17 mouse cellular contexts compared by ENCODE assay signal in the genomic region with DNA sequence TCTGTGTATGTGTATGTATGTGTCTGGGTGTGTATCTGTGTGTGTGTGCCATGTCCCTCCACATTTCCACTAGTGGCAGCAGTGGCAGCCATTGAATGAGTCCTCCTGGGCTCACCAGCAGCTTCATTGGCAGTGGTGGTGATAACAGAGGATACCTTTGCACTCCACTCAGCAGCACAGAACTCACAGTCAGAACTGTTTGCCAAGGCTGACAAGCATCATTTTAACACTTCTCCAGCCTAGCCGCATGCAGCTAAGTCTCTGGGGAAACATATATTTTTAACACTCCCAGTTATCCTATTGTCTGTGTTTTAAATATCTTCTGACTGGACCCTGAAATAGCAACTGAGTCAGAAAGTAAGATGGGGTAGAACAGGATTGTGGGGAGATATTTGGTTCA. TPM values are rescaled to one million over a fixed set of nuclear protein-coding genes. Genes with fewer than 3 reads are reported as not detected.
A peak's percentile ranks its signal among the peaks of the same experiment; 100 is the strongest.
DNase-seq lines count a peak whose midpoint lies in the region; ATAC-seq and TF ChIP-seq lines count a peak whose summit lies in the region.
"Had no signal": no experiment of that assay in that cellular context is flagged by ENCODE, and none has a peak within 500 bp of the region (broad histone marks: within the 10 kb centered on the region; RNA-seq: fewer than 3 reads in every experiment).

No protein-coding gene starts in this region.

- no peak for TF ChIP-seq CTCF in hindbrain, postnatal 0 days (IDR thresholded peaks at IDR 0.05; ENCODE audit: low read depth)
- no peak for TF ChIP-seq CTCF in bone marrow macrophage, adult 2 months (IDR thresholded peaks at IDR 0.05; ENCODE audit: low read depth, low read length)
- no peak for TF ChIP-seq CTCF in cortical plate, adult 2 months (IDR thresholded peaks at IDR 0.05; ENCODE audit: extremely low read depth, insufficient read depth, low read length)

- H3K27ac ChIP-seq in heart, embryonic 15.5 days, result peak overlapping the region; percentile 19; the same call in 1 of the 2 replicates
- H3K27ac ChIP-seq in hindbrain, postnatal 0 days, result no peak overlapping the region
- H3K27ac ChIP-seq in hindbrain, embryonic 13.5 days, result no peak overlapping the region
- H3K27ac ChIP-seq in bone marrow macrophage, adult 2 months (ENCODE audit: insufficient read depth, low read depth, low read length), result peak overlapping the region; percentile 5; the same call in 1 of the 2 replicates
- H3K27ac ChIP-seq in cortical plate, adult 2 months (ENCODE audit: insufficient read depth, low read length), result 0 out of 2 replicates have a peak overlapping the region, but pooled peaks have one; percentile 41
- H3K27ac ChIP-seq: embryonic facial prominence, embryonic 15.5 days; forebrain, embryonic 10.5 days; forebrain, embryonic 15.5 days; gastrocnemius, adult 2 months; intestine, embryonic 15.5 days had no signal

- H3K9ac ChIP-seq in heart, embryonic 15.5 days, result no peak overlapping the region
- H3K9ac ChIP-seq in hindbrain, postnatal 0 days (replicated peaks; ENCODE audit: low read length), result no peak overlapping the region
- no peak overlapping the region for H3K9ac ChIP-seq in hindbrain, embryonic 13.5 days
- H3K9ac ChIP-seq: embryonic facial prominence, embryonic 15.5 days; forebrain, embryonic 15.5 days; intestine, embryonic 15.5 days had no signal

- no peaks in the 10 kb centered on the region for H3K36me3 ChIP-seq in heart, embryonic 15.5 days
- H3K36me3 ChIP-seq in hindbrain, postnatal 0 days (ENCODE audit: insufficient read depth, low read length), result no peaks in the 10 kb centered on the region
- no peaks in the 10 kb centered on the region for H3K36me3 ChIP-seq in hindbrain, embryonic 13.5 days
- H3K36me3 ChIP-seq: embryonic facial prominence, embryonic 15.5 days; forebrain, embryonic 10.5 days; forebrain, embryonic 15.5 days; intestine, embryonic 15.5 days had no signal

- peaks cover 7% of the 10 kb centered on the region; the same call in 1 of the 2 replicates for H3K4me1 ChIP-seq in heart, embryonic 15.5 days (replicated peaks)
- no peaks in the 10 kb centered on the region; the same call in 1 of the 2 replicates for H3K4me1 ChIP-seq in hindbrain, postnatal 0 days (ENCODE audit: insufficient read depth, low read length)
- H3K4me1 ChIP-seq in hindbrain, embryonic 13.5 days (replicated peaks), result no peaks in the 10 kb centered on the region; the same call in 1 of the 2 replicates
- peaks cover 35% of the 10 kb centered on the region for H3K4me1 ChIP-seq in bone marrow macrophage, adult 2 months (ENCODE audit: control insufficient read depth, insufficient read depth, low read length)
- H3K4me1 ChIP-seq in cortical plate, adult 2 months (ENCODE audit: control insufficient read depth, insufficient read depth, low read length), result peaks cover 1% of the 10 kb centered on the region; the same call in 1 of the 2 replicates
- H3K4me1 ChIP-seq: embryonic facial prominence, embryonic 15.5 days; forebrain, embryonic 10.5 days; intestine, embryonic 15.5 days had no signal

- H3K9me3 ChIP-seq in heart, embryonic 15.5 days (replicated peaks), result no peaks in the 10 kb centered on the region
- no peaks in the 10 kb centered on the region for H3K9me3 ChIP-seq in hindbrain, postnatal 0 days (ENCODE audit: low read length)
- no peaks in the 10 kb centered on the region for H3K9me3 ChIP-seq in hindbrain, embryonic 13.5 days
- H3K9me3 ChIP-seq: embryonic facial prominence, embryonic 15.5 days; forebrain, embryonic 10.5 days; forebrain, embryonic 15.5 days; intestine, embryonic 15.5 days had no signal

- no peak overlapping the region for H3K4me3 ChIP-seq in heart, embryonic 15.5 days
- no peak overlapping the region for H3K4me3 ChIP-seq in hindbrain, postnatal 0 days (ENCODE audit: low read length)
- no peak overlapping the region for H3K4me3 ChIP-seq in hindbrain, embryonic 13.5 days
- no peak overlapping the region for H3K4me3 ChIP-seq in bone marrow macrophage, adult 2 months (ENCODE audit: insufficient read depth, low read length)
- no peak overlapping the region for H3K4me3 ChIP-seq in cortical plate, adult 2 months (ENCODE audit: insufficient read depth, low read length)
- H3K4me3 ChIP-seq: embryonic facial prominence, embryonic 15.5 days; erythroblast, embryonic 14.5 days; forebrain, embryonic 10.5 days; forebrain, embryonic 15.5 days; gastrocnemius, adult 2 months; intestine, embryonic 15.5 days had no signal

- H3K4me2 ChIP-seq in heart, embryonic 15.5 days, result no peak overlapping the region
- H3K4me2 ChIP-seq in hindbrain, postnatal 0 days (ENCODE audit: low read depth, low read length), result no peak overlapping the region
- no peak overlapping the region for H3K4me2 ChIP-seq in hindbrain, embryonic 13.5 days
- H3K4me2 ChIP-seq: embryonic facial prominence, embryonic 15.5 days; forebrain, embryonic 15.5 days; intestine, embryonic 15.5 days had no signal

- no peak for DNase-seq in heart, adult 11 months
- DNase-seq in hindbrain, postnatal 0 days (ENCODE audit: low spot score), result no peak
- DNase-seq in adrenal gland, adult 18-20 months (ENCODE audit: low spot score in 2 of 2), result no peak
- DNase-seq: cerebellum, adult 18-20 months; cerebellum, adult 9-11 months; embryo, embryonic 11 days; gastrocnemius, postnatal 25 days had no signal

- no peaks in the 10 kb centered on the region for H3K27me3 ChIP-seq in heart, embryonic 15.5 days
- H3K27me3 ChIP-seq in hindbrain, postnatal 0 days (ENCODE audit: insufficient read depth, low read length), result no peaks in the 10 kb centered on the region
- H3K27me3 ChIP-seq in hindbrain, embryonic 13.5 days, result no peaks in the 10 kb centered on the region
- H3K27me3 ChIP-seq: embryonic facial prominence, embryonic 15.5 days; forebrain, embryonic 15.5 days; intestine, embryonic 15.5 days had no signal

- WGBS in heart, embryonic 15.5 days, result 17% methylated on average over 1 of the region's 1 CpGs
- 67% methylated on average over 1 of the region's 1 CpGs for WGBS in hindbrain, postnatal 0 days
- 87% methylated on average over 1 of the region's 1 CpGs for WGBS in hindbrain, embryonic 13.5 days

- no peak for ATAC-seq in heart, embryonic 15.5 days (replicated peaks; ENCODE audit: insufficient number of reproducible peaks, insufficient read depth, low FRiP score, low read depth)
- ATAC-seq in hindbrain, postnatal 0 days, result peak; percentile 70; the same call in 1 of the 2 replicates
- no peak; the same call in 1 of the 2 replicates for ATAC-seq in hindbrain, embryonic 13.5 days (ENCODE audit: low FRiP score)
- ATAC-seq: forebrain, embryonic 15.5 days; intestine, embryonic 15.5 days had no signal

- TF ChIP-seq POLR2A in bone marrow macrophage, adult 2 months (IDR thresholded peaks at IDR 0.05; ENCODE audit: borderline replicate concordance, low read depth, low read length), result no peak
- no peak for TF ChIP-seq POLR2A in cortical plate, adult 2 months (IDR thresholded peaks at IDR 0.05; ENCODE audit: extremely low read depth, insufficient read depth, low read length)

RNA-seq across cellular contexts. Expression of gene Gdi2, which starts 13.9 kb away (rescaled TPM):
- polyA plus RNA-seq in heart, embryonic 15.5 days (2015; fragmentation: Nextera tagmentation; extraction: Ambion mirVana), result 303 and 307 TPM in 2 replicates
- total RNA-seq in hindbrain, postnatal 0 days (2014; rRNA removed), result 185 and 300 TPM in 2 replicates
- 396 and 400 TPM in 2 replicates for polyA plus RNA-seq in hindbrain, postnatal 0 days (2015; fragmentation: Nextera tagmentation; extraction: Ambion mirVana)
- polyA plus RNA-seq in hindbrain, embryonic 13.5 days (2015; fragmentation: Nextera tagmentation; extraction: Ambion mirVana), result 443 and 449 TPM in 2 replicates
- polyA plus RNA-seq in bone marrow macrophage, adult 2 months (2012; ENCODE audit: insufficient read depth, insufficient read length, missing spikeins), result 1,054 and 1,106 TPM in 2 replicates
- 201 and 211 TPM in 2 replicates for polyA plus RNA-seq in cortical plate, adult 2 months (2012; rRNA removed)
- 100 to 1,000 TPM; 347 to 392 TPM for total RNA-seq in adrenal gland, adult 18-20 months (2021)

Comparison
In these comparisons a context has a peak if more than half of its experiments do, and no peak if none do; other contexts are left out.
1. H3K27ac ChIP-seq: peak in heart, embryonic 15.5 days (single experiment), bone marrow macrophage, adult 2 months (single experiment) and cortical plate, adult 2 months (single experiment); none in hindbrain, postnatal 0 days (single experiment) and hindbrain, embryonic 13.5 days (single experiment).